Mouse (Mus musculus): ENCODE results near the gene Myo18b.

- TF ChIP-seq CTCF (IDR thresholded peaks at IDR 0.05; ENCODE audit: extremely low read depth, insufficient read depth, insufficient read length, insufficient replicate concordance): no peak
- TF ChIP-seq POLR2A (IDR thresholded peaks at IDR 0.05; ENCODE audit: low read depth, low read length): no peak
Observed at GRCm38 (mm10) chr5:112745176-112745575, 151.0 kb downstream of the Myo18b start.

All from spleen, adult 2 months (tissue).